Mouse (Mus musculus) forebrain, embryonic 11.5 days (tissue): ENCODE measurements around the gene Gm9780. TPM values are rescaled to one million over a fixed set of nuclear protein-coding genes. Genes with fewer than 3 reads are reported as not detected.
"Not testable (repeated sequence)": the region's sequence is repeated elsewhere in the genome, so short reads cannot be mapped to it uniquely, and the experiment has no call there.

ENCODE experiments used
- ATAC-seq: fragments of 200-750 bp; cut with Nextera tagmentation; replicated peaks from 2 replicates; pipeline ENCODE4 v1.8.0; 2017; ENCODE audit warnings: moderate TSS enrichment; ENCODE audit not compliant: low FRiP score
- DNase-seq: peaks from one replicate; pipeline ENCODE4 v3.0.0-alpha.2; 2017; ENCODE audit warnings: low spot score
- H3K27ac ChIP-seq: fragments of 300-500 bp; sonication (generic); 2 replicates; pipeline ENCODE4 v1.5.1; 2014; ENCODE audit warnings: low read depth, low read length
- H3K27me3 ChIP-seq: fragments of 300-500 bp; sonication (generic); 2 replicates; pipeline ENCODE4 v1.6.1; 2014; ENCODE audit warnings: mild to moderate bottlenecking, low read length, mixed read lengths; ENCODE audit not compliant: control insufficient read depth, insufficient read depth
- H3K36me3 ChIP-seq: fragments of 300-500 bp; sonication (generic); 2 replicates; pipeline ENCODE4 v1.6.1; 2014; ENCODE audit warnings: mild to moderate bottlenecking, low read length, moderate library complexity, mixed read lengths; ENCODE audit not compliant: control insufficient read depth, insufficient read depth
- H3K4me1 ChIP-seq: fragments of 300-500 bp; sonication (generic); replicated peaks from 2 replicates; pipeline ENCODE4 v1.6.1; 2014; ENCODE audit warnings: low read length, mixed read lengths; ENCODE audit not compliant: control insufficient read depth, insufficient read depth
- H3K4me2 ChIP-seq: fragments of 300-500 bp; sonication (generic); 2 replicates; pipeline ENCODE4 v1.6.1; 2014; ENCODE audit warnings: low read depth, mild to moderate bottlenecking, low read length, moderate library complexity, mixed read lengths; ENCODE audit not compliant: severe bottlenecking
- H3K4me3 ChIP-seq: fragments of 300-500 bp; sonication (generic); 2 replicates; pipeline ENCODE4 v1.5.1; 2014; ENCODE audit warnings: low read depth, low read length
- H3K9ac ChIP-seq: fragments of 300-500 bp; sonication (generic); 2 replicates; pipeline ENCODE4 v1.6.1; 2014; ENCODE audit warnings: low read length
- H3K9me3 ChIP-seq: fragments of 300-500 bp; sonication (generic); 2 replicates; pipeline ENCODE4 v1.6.1; 2016; ENCODE audit warnings: low read length, mixed read lengths; ENCODE audit not compliant: control insufficient read depth
- WGBS: fragments of 180-500 bp; shearing (Covaris S2); extraction: QIAGEN DNeasy Blood & Tissue Kit; methylation state at CpG from one replicate; pipeline ENCODE4 v1.1.7; 2014; 5-methylcytosine and 5-hydroxymethylcytosine counted together
- polyA plus RNA-seq: library from polyadenylated mRNA; unstranded; fragments of >200 nt; fragmentation: Nextera tagmentation; extraction: Ambion mirVana; gene quantifications from 2 replicates; pipeline ENCODE4 v1.2.1, GENCODE M21; 2014

Gm9780 gene
- 0.99 TPM in 1 of 2 replicates, not detected in the other for polyA plus RNA-seq

- no CpG with 5 or more reads among the region's 26 CpGs for WGBS
- H3K4me1 ChIP-seq, DNase-seq, H3K9ac ChIP-seq, H3K9me3 ChIP-seq, H3K4me3 ChIP-seq, H3K27me3 ChIP-seq, H3K27ac ChIP-seq, H3K36me3 ChIP-seq, H3K4me2 ChIP-seq, ATAC-seq: not testable (repeated sequence)
These were observed at the start of gene Gm9780 for GRCm38 (mm10) chr14:26042611-26043010. Gm9780 (minus strand) TSS chr14:26042711.

- H3K27me3 ChIP-seq, H3K9ac ChIP-seq, H3K27ac ChIP-seq, H3K36me3 ChIP-seq, H3K9me3 ChIP-seq, H3K4me2 ChIP-seq, DNase-seq, H3K4me1 ChIP-seq, H3K4me3 ChIP-seq, ATAC-seq: not testable (repeated sequence)
- WGBS = no CpG with 5 or more reads among the region's 1 CpGs
These were observed 39.5 kb upstream of the Gm9780 start, which contains the start of gene Cphx3 for GRCm38 (mm10) chr14:26081997-26082396. Cphx3 (plus strand) TSS chr14:26082297.

- not testable (repeated sequence) for ATAC-seq, H3K4me1 ChIP-seq
These were observed 38.7 kb upstream of the Gm9780 start, which contains the start of gene Cphx2 for GRCm38 (mm10) chr14:26081216-26081615. Cphx2 (plus strand) TSS chr14:26081516.

GRCm38 (mm10) chr14:26076620-26077390 lies 34.3 kb upstream of the Gm9780 start:
- not testable (repeated sequence) for H3K36me3 ChIP-seq, H3K9me3 ChIP-seq, H3K4me1 ChIP-seq, H3K27me3 ChIP-seq, H3K4me2 ChIP-seq, H3K4me3 ChIP-seq, H3K27ac ChIP-seq, H3K9ac ChIP-seq, ATAC-seq, DNase-seq
- no CpG with 5 or more reads among the region's 5 CpGs for WGBS

More at GRCm38 (mm10) chr14:26081216-26081615, 38.7 kb upstream of the Gm9780 start, which contains the start of gene Cphx2:
- not testable (repeated sequence) for H3K36me3 ChIP-seq, H3K9me3 ChIP-seq, H3K27me3 ChIP-seq, H3K4me2 ChIP-seq, H3K27ac ChIP-seq, H3K9ac ChIP-seq, H3K4me3 ChIP-seq, DNase-seq
- no CpG with 5 or more reads among the region's 6 CpGs for WGBS

GRCm38 (mm10) chr14:26067325-26067633 lies 24.8 kb upstream of the Gm9780 start, which contains the start of gene Tmem254c:
Tmem254c (minus strand) TSS chr14:26067355.
- ATAC-seq, H3K4me2 ChIP-seq, H3K4me3 ChIP-seq, H3K27me3 ChIP-seq, H3K9me3 ChIP-seq, DNase-seq, H3K36me3 ChIP-seq, H3K9ac ChIP-seq, H3K4me1 ChIP-seq, H3K27ac ChIP-seq: not testable (repeated sequence)
- no CpG with 5 or more reads among the region's 10 CpGs for WGBS

GRCm38 (mm10) chr14:26066574-26067324 lies 24.2 kb upstream of the Gm9780 start:
- H3K36me3 ChIP-seq, H3K4me2 ChIP-seq, H3K27me3 ChIP-seq, H3K9me3 ChIP-seq, H3K4me3 ChIP-seq, DNase-seq, H3K4me1 ChIP-seq, H3K27ac ChIP-seq, H3K9ac ChIP-seq: not testable (repeated sequence)
- no CpG with 5 or more reads among the region's 44 CpGs for WGBS
- ATAC-seq = peak; percentile 55; the same call in 1 of the 2 replicates

- not testable (repeated sequence) for ATAC-seq, H3K27me3 ChIP-seq
- WGBS = no CpG with 5 or more reads among the region's 6 CpGs
These were observed 16.9 kb upstream of the Gm9780 start for GRCm38 (mm10) chr14:26059362-26059761.

GRCm38 (mm10) chr14:26058184-26058583 lies 15.7 kb upstream of the Gm9780 start:
- H3K27ac ChIP-seq, H3K9me3 ChIP-seq, H3K4me1 ChIP-seq, DNase-seq, H3K9ac ChIP-seq, H3K27me3 ChIP-seq, ATAC-seq, H3K4me2 ChIP-seq, H3K36me3 ChIP-seq, H3K4me3 ChIP-seq: not testable (repeated sequence)
- no CpG with 5 or more reads among the region's 3 CpGs for WGBS

More at GRCm38 (mm10) chr14:26059362-26059761, 16.9 kb upstream of the Gm9780 start:
- H3K9ac ChIP-seq, H3K4me2 ChIP-seq, H3K9me3 ChIP-seq, H3K27ac ChIP-seq, H3K4me1 ChIP-seq, DNase-seq, H3K36me3 ChIP-seq, H3K4me3 ChIP-seq: not testable (repeated sequence)
